Mouse (Mus musculus): ENCODE measurements around the gene AI467606. TPM values are rescaled to one million over a fixed set of nuclear protein-coding genes. Genes with fewer than 3 reads are reported as not detected.

The AI467606 gene
- polyA plus RNA-seq, 1 experiment = 4.9 TPM

DNA sequence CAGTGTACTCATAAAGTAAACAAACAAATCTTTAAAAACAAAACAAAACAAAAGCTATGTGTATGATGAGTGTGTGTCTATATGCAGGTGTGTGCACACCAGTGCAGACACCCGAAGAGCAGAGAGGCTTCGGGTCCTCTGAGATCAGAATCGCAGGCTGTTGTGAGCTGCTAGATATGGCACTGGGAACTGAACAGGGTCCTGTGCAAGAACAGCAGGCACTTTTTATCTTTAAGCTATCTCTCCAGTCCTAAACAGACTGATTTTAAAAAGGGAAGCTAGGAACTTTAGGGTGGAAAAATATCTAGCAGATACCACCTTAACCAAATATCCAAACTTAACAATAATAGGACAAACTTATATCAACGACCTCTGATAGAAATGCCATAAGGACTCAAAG is 51.5 kb downstream of the AI467606 start:
- H3K27ac ChIP-seq (ENCODE audit: control insufficient read depth, insufficient read depth, low read depth, low read length) = no peak overlapping the region
- no peaks in the 10 kb centered on the region for H3K36me3 ChIP-seq (ENCODE audit: control insufficient read depth, insufficient read depth, low read length)
- H3K4me1 ChIP-seq (ENCODE audit: control insufficient read depth, insufficient read depth, low read length) = no peaks in the 10 kb centered on the region
- TF ChIP-seq POLR2A (IDR thresholded peaks at IDR 0.05; ENCODE audit: control insufficient read depth, low read depth, low read length) (no peak), CTCF (IDR thresholded peaks at IDR 0.05; ENCODE audit: control insufficient read depth, insufficient read depth, insufficient replicate concordance, low read depth, low read length) (no peak)
- H3K27me3 ChIP-seq (ENCODE audit: control insufficient read depth, insufficient read depth, low read length) = no peaks in the 10 kb centered on the region
- H3K4me3 ChIP-seq (ENCODE audit: control insufficient read depth, low read depth, low read length) = no peak overlapping the region

Other genes starting within 250 kb of the AI467606 start
- gene Doc2a, start 243.9 kb upstream of the AI467606 start, polyA plus RNA-seq (2012; rRNA removed) = 1.9 and 2.2 TPM in 2 replicates
- 76.6 and 77.1 TPM in 2 replicates for gene Hirip3, start 229.4 kb upstream of the AI467606 start, polyA plus RNA-seq (2012; rRNA removed)
- 74.1 and 80.9 TPM in 2 replicates for gene Ino80e, start 229.0 kb upstream of the AI467606 start, polyA plus RNA-seq (2012; rRNA removed)
- 43.5 and 49.4 TPM in 2 replicates for gene Taok2, start 206.7 kb upstream of the AI467606 start, polyA plus RNA-seq (2012; rRNA removed)
- gene Tmem219, start 168.4 kb upstream of the AI467606 start, polyA plus RNA-seq (2012; rRNA removed) = 70.3 and 73.6 TPM in 2 replicates
- gene Kctd13, start 162.5 kb upstream of the AI467606 start, polyA plus RNA-seq (2012; rRNA removed) = 80.0 and 85.5 TPM in 2 replicates
- gene Asphd1, start 141.8 kb upstream of the AI467606 start, polyA plus RNA-seq (2012; rRNA removed) = 1.4 TPM in 2 replicates
- 9.9 and 10.7 TPM in 2 replicates for gene Sez6l2, start 140.8 kb upstream of the AI467606 start, polyA plus RNA-seq (2012; rRNA removed)
- 83.3 and 84.9 TPM in 2 replicates for gene Cdipt, start 115.4 kb upstream of the AI467606 start, polyA plus RNA-seq (2012; rRNA removed)
- gene Cdiptos, start 115.3 kb upstream of the AI467606 start, polyA plus RNA-seq (2012; rRNA removed) = 804 and 822 TPM in 2 replicates
- 3.0 and 4.0 TPM in 2 replicates for gene Mvp, start 76.7 kb upstream of the AI467606 start, polyA plus RNA-seq (2012; rRNA removed)
- gene Pagr1b, start 74.9 kb upstream of the AI467606 start, polyA plus RNA-seq (2012; rRNA removed) = 0.90 and 1.2 TPM in 2 replicates
- 1.3 and 2.0 TPM in 2 replicates for gene Pagr1a, start 74.0 kb upstream of the AI467606 start, polyA plus RNA-seq (2012; rRNA removed)
- gene Gm42742, start 70.3 kb upstream of the AI467606 start, polyA plus RNA-seq (2012; rRNA removed) = 13.5 and 16.2 TPM in 2 replicates
- gene Prrt2, start 70.1 kb upstream of the AI467606 start, polyA plus RNA-seq (2012; rRNA removed) = 2.7 and 3.4 TPM in 2 replicates
- 59.1 and 59.6 TPM in 2 replicates for gene Maz, start 64.3 kb upstream of the AI467606 start, polyA plus RNA-seq (2012; rRNA removed)
- gene Kif22, start 48.9 kb upstream of the AI467606 start, polyA plus RNA-seq (2012; rRNA removed) = 10.2 and 11.2 TPM in 2 replicates
- 0.76 and 0.93 TPM in 2 replicates for gene Zg16, start 4.0 kb upstream of the AI467606 start, polyA plus RNA-seq (2012; rRNA removed)
- gene Qprt, start 30.9 kb downstream of the AI467606 start, polyA plus RNA-seq (2012; rRNA removed) = 0.05 and 0.22 TPM in 2 replicates
- 0.09 and 0.10 TPM in 2 replicates for gene Spn, start 46.5 kb downstream of the AI467606 start, polyA plus RNA-seq (2012; rRNA removed)
- gene Cd2bp2, start 104.7 kb downstream of the AI467606 start, polyA plus RNA-seq (2012; rRNA removed) = 19.6 and 27.8 TPM in 2 replicates
- gene Tbc1d10b, start 117.1 kb downstream of the AI467606 start, polyA plus RNA-seq (2012; rRNA removed) = 5.1 and 6.3 TPM in 2 replicates
- gene Mylpf, start 117.5 kb downstream of the AI467606 start, polyA plus RNA-seq (2012; rRNA removed) = 1.3 and 1.4 TPM in 2 replicates
- 3.4 and 3.7 TPM in 2 replicates for gene Zfp553, start 141.7 kb downstream of the AI467606 start, polyA plus RNA-seq (2012; rRNA removed)
- 2.8 and 3.2 TPM in 2 replicates for gene Sept1, start 141.8 kb downstream of the AI467606 start, polyA plus RNA-seq (2012; rRNA removed)
- 41.0 and 48.4 TPM in 2 replicates for gene Zfp771, start 152.9 kb downstream of the AI467606 start, polyA plus RNA-seq (2012; rRNA removed)
- gene Dctpp1, start 169.3 kb downstream of the AI467606 start, polyA plus RNA-seq (2012; rRNA removed) = 22.2 and 23.7 TPM in 2 replicates
- gene Sephs2, start 182.7 kb downstream of the AI467606 start, polyA plus RNA-seq (2012; rRNA removed) = 79.1 and 84.0 TPM in 2 replicates
- 0.79 and 0.93 TPM in 2 replicates for gene Itgal, start 204.9 kb downstream of the AI467606 start, polyA plus RNA-seq (2012; rRNA removed)